Mouse (Mus musculus) cerebellum, adult 2 months (tissue): Measurements from ENCODE around the gene Mphosph9.

Experiments used
- CTCF ChIP-seq: fragments of 200-500 bp; IDR thresholded peaks from 2 replicates; pipeline ENCODE4 v1.5.1; 2011; ENCODE audit warnings: low read depth, mild to moderate bottlenecking, control low read depth, low read length, moderate library complexity, borderline replicate concordance; ENCODE audit not compliant: insufficient read depth
- POLR2A ChIP-seq: fragments of 200-500 bp; IDR thresholded peaks from 2 replicates; pipeline ENCODE4 v1.6.1; 2011; ENCODE audit warnings: low read length, control low read depth, borderline replicate concordance; ENCODE audit not compliant: insufficient read depth

- no peak for TF ChIP-seq CTCF
- TF ChIP-seq POLR2A, result no peak
Observed at GRCm38 (mm10) chr5:124263246-124263645, 64.5 kb downstream of the Mphosph9 start.
